ENCODE assay signal across 8 mouse cellular contexts in the genomic region with DNA sequence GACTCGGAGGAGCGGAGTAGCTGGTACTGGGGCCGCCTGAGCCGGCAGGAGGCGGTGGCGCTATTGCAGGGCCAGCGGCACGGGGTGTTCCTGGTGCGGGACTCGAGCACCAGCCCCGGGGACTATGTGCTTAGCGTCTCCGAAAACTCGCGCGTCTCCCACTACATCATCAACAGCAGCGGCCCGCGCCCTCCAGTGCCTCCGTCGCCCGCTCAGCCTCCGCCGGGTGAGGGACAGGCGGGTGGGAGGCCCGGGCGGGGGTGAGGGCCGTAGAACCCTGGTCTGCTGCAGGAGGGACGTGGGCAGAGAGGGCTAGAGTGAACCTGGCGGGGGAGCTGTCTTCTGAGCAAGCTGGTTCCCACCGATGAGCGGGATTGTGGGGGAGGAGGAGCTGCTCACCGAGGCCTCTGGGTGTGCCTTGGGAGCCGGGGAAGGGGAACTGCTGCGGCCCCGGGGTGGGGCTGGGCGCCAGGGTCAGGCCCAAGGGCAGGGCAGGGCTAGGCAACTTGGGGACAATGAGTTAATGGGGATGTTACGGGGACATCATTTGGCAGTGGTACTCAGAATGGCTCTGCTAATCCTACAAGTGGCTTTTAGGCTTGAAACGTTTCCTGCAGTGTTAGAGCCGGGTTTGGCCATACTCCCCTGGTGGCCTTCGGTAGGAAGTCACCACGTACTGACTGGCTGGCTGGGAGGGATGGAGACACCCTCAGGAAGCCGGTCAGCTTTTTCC. TPM values are rescaled to one million over a fixed set of nuclear protein-coding genes. Genes with fewer than 3 reads are reported as not detected.
DNase-seq lines count a peak whose midpoint lies in the region; ATAC-seq and TF ChIP-seq lines count a peak whose summit lies in the region.

No protein-coding gene starts in this region.

- no peaks in the 10 kb centered on the region for H3K9me3 ChIP-seq in CH12.LX (replicated peaks; ENCODE audit: low read length)
- H3K9me3 ChIP-seq in heart, embryonic 14.5 days (ENCODE audit: control insufficient read depth, low read length) = no peaks in the 10 kb centered on the region
- no peaks in the 10 kb centered on the region for H3K9me3 ChIP-seq in kidney, postnatal 0 days (replicated peaks; ENCODE audit: low read length)
- H3K9me3 ChIP-seq in neural tube, embryonic 15.5 days (replicated peaks) = no peaks in the 10 kb centered on the region

- peak overlapping the region; percentile 87 for H3K9ac ChIP-seq in CH12.LX (ENCODE audit: insufficient read depth, low read depth)
- H3K9ac ChIP-seq in heart, embryonic 14.5 days (ENCODE audit: low read length) = peak overlapping the region; percentile 99
- H3K9ac ChIP-seq in kidney, postnatal 0 days (ENCODE audit: low read depth, low read length) = peak overlapping the region; percentile 96
- H3K9ac ChIP-seq in neural tube, embryonic 15.5 days (replicated peaks) = peak overlapping the region; percentile 90

- peak overlapping the region; percentile 86 for H3K27ac ChIP-seq in CH12.LX (ENCODE audit: insufficient read depth, low read depth)
- H3K27ac ChIP-seq in heart, embryonic 14.5 days (replicated peaks in 1 of 2; ENCODE audit: control insufficient read depth in 1 of 2, insufficient read depth in 1 of 2, low read depth in 2 of 2, low read length in 2 of 2) = peak overlapping the region; percentile 90 to 97
- peak overlapping the region; percentile 98 for H3K27ac ChIP-seq in kidney, postnatal 0 days
- H3K27ac ChIP-seq in neural tube, embryonic 15.5 days (replicated peaks) = peak overlapping the region; percentile 95

- H3K4me2 ChIP-seq in CH12.LX (ENCODE audit: insufficient read depth, low read depth, poor library complexity, severe bottlenecking) = peak overlapping the region; percentile 100
- H3K4me2 ChIP-seq in heart, embryonic 14.5 days (ENCODE audit: low read length) = peak overlapping the region; percentile 71
- peak overlapping the region; percentile 62 for H3K4me2 ChIP-seq in kidney, postnatal 0 days (ENCODE audit: low read length)
- H3K4me2 ChIP-seq in neural tube, embryonic 15.5 days = peak overlapping the region; percentile 78

- dilution Hi-C loops in CH12.LX (cut with MboI; ENCODE audit: extremely low pct_ligation_motif_present, extremely low pct_unique_long_range_greater_than_20kb, low sequenced_read_pairs) = no loop called here

- no peaks in the 10 kb centered on the region for H3K27me3 ChIP-seq in CH12.LX (replicated peaks)
- no peaks in the 10 kb centered on the region for H3K27me3 ChIP-seq in heart, embryonic 14.5 days (ENCODE audit: control insufficient read depth, insufficient read depth, low read length)
- no peaks in the 10 kb centered on the region for H3K27me3 ChIP-seq in kidney, postnatal 0 days (ENCODE audit: insufficient read depth, low read length)
- no peaks in the 10 kb centered on the region for H3K27me3 ChIP-seq in neural tube, embryonic 15.5 days (replicated peaks)

- peaks cover 54% of the 10 kb centered on the region for H3K79me2 ChIP-seq in CH12.LX (replicated peaks; ENCODE audit: control insufficient read depth, extremely low read depth, insufficient read depth, poor library complexity, severe bottlenecking)

- peaks cover 8 to 34% of the 10 kb centered on the region in 2 experiments for H3K36me3 ChIP-seq in CH12.LX (replicated peaks in 1 of 2; ENCODE audit: control insufficient read depth in 1 of 2, insufficient read depth in 1 of 2, low read length in 1 of 2)
- peaks cover 16% of the 10 kb centered on the region for H3K36me3 ChIP-seq in heart, embryonic 14.5 days (ENCODE audit: control insufficient read depth, insufficient read depth, low read length)
- H3K36me3 ChIP-seq in kidney, postnatal 0 days (ENCODE audit: insufficient read depth, low read length) = 0 out of 2 replicates have a peak, but pooled peaks cover 2% of the 10 kb centered on the region
- peaks cover 4% of the 10 kb centered on the region; the same call in 1 of the 2 replicates for H3K36me3 ChIP-seq in neural tube, embryonic 15.5 days

- peak; percentile 45 to 46; a peak in 3 of 4 replicates for TF ChIP-seq CTCF in CH12.LX (conservative IDR thresholded peaks at IDR 0.05 in 1 of 2, IDR thresholded peaks at IDR 0.05 in 1 of 2; ENCODE audit: low read depth in 2 of 2, low read length in 2 of 2)
- TF ChIP-seq CTCF in kidney, postnatal 0 days (IDR thresholded peaks at IDR 0.05; ENCODE audit: low read depth) = peak; percentile 55
- TF ChIP-seq CTCF in lung, adult 2 months (IDR thresholded peaks at IDR 0.05; ENCODE audit: insufficient read depth, low read length) = peak; percentile 56

- TF ChIP-seq POLR2A in CH12.LX (IDR thresholded peaks at IDR 0.05; ENCODE audit: low read depth, low read length) = no peak
- TF ChIP-seq POLR2A in lung, adult 2 months (IDR thresholded peaks at IDR 0.05; ENCODE audit: borderline replicate concordance, extremely low read depth, low read depth, low read length) = 0 out of 2 replicates have a peak, but pooled peaks have one; percentile 15

- no peak for TF ChIP-seq EP300 in CH12.LX (IDR thresholded peaks at IDR 0.05; ENCODE audit: low read length)

- DNase-seq in CH12.LX (ENCODE audit: extremely low read depth) (peak; percentile 71), adipocyte (ENCODE audit: low spot score) (peak; percentile 69)
- peak; percentile 92 for DNase-seq in kidney, postnatal 0 days (ENCODE audit: low spot score)
- peak; percentile 72 for DNase-seq in lung, adult 2 months
- DNase-seq in urinary bladder, postnatal 36 days (ENCODE audit: low spot score in 2 of 2) = peak; percentile 60 to 61

- peak; percentile 68 for ATAC-seq in erythroblast, adult 5-6 weeks (replicated peaks; ENCODE audit: low FRiP score, poor library complexity, severe bottlenecking)
- ATAC-seq in heart, embryonic 14.5 days (ENCODE audit: insufficient number of reproducible peaks, insufficient read depth, low FRiP score, low read depth) = peak; percentile 68
- peak; percentile 70 for ATAC-seq in kidney, postnatal 0 days (replicated peaks; ENCODE audit: low FRiP score, low read depth)
- ATAC-seq in neural tube, embryonic 15.5 days (ENCODE audit: low FRiP score) = peak; percentile 79

- H3K4me1 ChIP-seq in CH12.LX (ENCODE audit: control insufficient read depth in 1 of 2, insufficient read depth in 2 of 2) = peaks cover 8 to 50% of the 10 kb centered on the region in 2 experiments
- peaks cover 3 to 17% of the 10 kb centered on the region in 2 experiments for H3K4me1 ChIP-seq in heart, embryonic 14.5 days (ENCODE audit: control insufficient read depth in 2 of 2, insufficient read depth in 2 of 2, low read length in 2 of 2)
- 0 out of 2 replicates have a peak, but pooled peaks cover 13% of the 10 kb centered on the region for H3K4me1 ChIP-seq in kidney, postnatal 0 days (replicated peaks; ENCODE audit: insufficient read depth, low read length)
- peaks cover 9% of the 10 kb centered on the region for H3K4me1 ChIP-seq in lung, adult 2 months (ENCODE audit: control insufficient read depth, insufficient read depth, low read length)
- peaks cover 30% of the 10 kb centered on the region for H3K4me1 ChIP-seq in neural tube, embryonic 15.5 days

- H3K4me3 ChIP-seq in CH12.LX (replicated peaks in 1 of 3; ENCODE audit: low read depth in 2 of 3, low read length in 2 of 3, poor library complexity in 1 of 3) = peak overlapping the region; percentile 80 to 96 (median 89)
- peak overlapping the region; percentile 88 to 98 for H3K4me3 ChIP-seq in heart, embryonic 14.5 days (ENCODE audit: control insufficient read depth in 1 of 2, insufficient read depth in 1 of 2, low read depth in 1 of 2, low read length in 2 of 2)
- H3K4me3 ChIP-seq in kidney, postnatal 0 days (replicated peaks; ENCODE audit: low read depth, low read length) = peak overlapping the region; percentile 90
- H3K4me3 ChIP-seq in lung, adult 2 months (replicated peaks; ENCODE audit: extremely low read depth, low read depth, low read length) = peak overlapping the region; percentile 94
- H3K4me3 ChIP-seq in neural tube, embryonic 15.5 days (replicated peaks) = peak overlapping the region; percentile 99

- in situ Hi-C loops in CH12.LX (cut with MboI; ENCODE audit: low pct_ligation_motif_present, low pct_unique_long_range_greater_than_20kb, low sequenced_read_pairs) = no loop called here

- TF ChIP-seq RAD21 in CH12.LX (IDR thresholded peaks at IDR 0.05; ENCODE audit: low read depth, low read length) = no peak

- under 1% methylated on average over 42 of the region's 43 CpGs for WGBS in heart, embryonic 14.5 days
- under 1% methylated on average over 43 of the region's 43 CpGs for WGBS in kidney, postnatal 0 days
- WGBS in lung, adult 2 months = under 1% methylated on average over 43 of the region's 43 CpGs
- under 1% methylated on average over 43 of the region's 43 CpGs for WGBS in neural tube, embryonic 15.5 days

RNA-seq across cellular contexts. Expression of a gene that starts 0.5 kb away (rescaled TPM):
- total RNA-seq in CH12.LX (2012; rRNA removed) (37.8 and 42.2 TPM in 2 replicates), CH12.LX (2014; rRNA removed) (39.9 and 44.3 TPM in 2 replicates)
- polyA plus RNA-seq in CH12.LX (2012; ENCODE audit: insufficient read length, low read depth) = 44.6 and 46.1 TPM in 2 replicates
- total RNA-seq in erythroblast, adult 5-6 weeks (2015; ENCODE audit: low replicate concordance) = 10.2 and 16.1 TPM in 2 replicates
- total RNA-seq in erythroblast, adult 5-6 weeks (2017; ENCODE audit: low replicate concordance) = 11.8 and 26.3 TPM in 2 replicates
- 86.0 and 88.2 TPM in 2 replicates for polyA plus RNA-seq in heart, embryonic 14.5 days (2014; fragmentation: Nextera tagmentation; extraction: Ambion mirVana)
- 106 and 112 TPM in 2 replicates for polyA plus RNA-seq in kidney, postnatal 0 days (2015; fragmentation: Nextera tagmentation; extraction: Ambion mirVana)
- 49.5 and 140 TPM in 2 replicates for polyA plus RNA-seq in lung, adult 2 months (2012; rRNA removed)
- 102 and 107 TPM in 2 replicates for polyA plus RNA-seq in neural tube, embryonic 15.5 days (2015; fragmentation: Nextera tagmentation; extraction: Ambion mirVana)

RNA-seq across cellular contexts. Expression of a gene that starts 29.3 kb away (rescaled TPM):
- total RNA-seq in CH12.LX (2012; rRNA removed) (41.1 and 47.3 TPM in 2 replicates), CH12.LX (2014; rRNA removed) (21.9 and 24.8 TPM in 2 replicates)
- polyA plus RNA-seq in CH12.LX (2012; ENCODE audit: insufficient read length, low read depth) = 46.6 and 52.0 TPM in 2 replicates
- 4.2 and 8.2 TPM in 2 replicates for total RNA-seq in erythroblast, adult 5-6 weeks (2015; ENCODE audit: low replicate concordance)
- total RNA-seq in erythroblast, adult 5-6 weeks (2017; ENCODE audit: low replicate concordance) = 6.0 and 17.1 TPM in 2 replicates
- 47.5 and 49.6 TPM in 2 replicates for polyA plus RNA-seq in heart, embryonic 14.5 days (2014; fragmentation: Nextera tagmentation; extraction: Ambion mirVana)
- polyA plus RNA-seq in kidney, postnatal 0 days (2015; fragmentation: Nextera tagmentation; extraction: Ambion mirVana) = 55.3 and 60.8 TPM in 2 replicates
- polyA plus RNA-seq in lung, adult 2 months (2012; rRNA removed) = 216 and 256 TPM in 2 replicates
- polyA plus RNA-seq in neural tube, embryonic 15.5 days (2015; fragmentation: Nextera tagmentation; extraction: Ambion mirVana) = 12.4 and 22.0 TPM in 2 replicates

RNA-seq across cellular contexts. Expression of a gene that starts 48.8 kb away (rescaled TPM):
- total RNA-seq in CH12.LX (2012; rRNA removed) = 25.5 and 31.2 TPM in 2 replicates
- total RNA-seq in CH12.LX (2014; rRNA removed) = 40.7 and 41.9 TPM in 2 replicates
- 30.5 and 35.6 TPM in 2 replicates for polyA plus RNA-seq in CH12.LX (2012; ENCODE audit: insufficient read length, low read depth)
- total RNA-seq in erythroblast, adult 5-6 weeks (2015; ENCODE audit: low replicate concordance) = 67.3 and 73.2 TPM in 2 replicates
- 50.7 and 78.4 TPM in 2 replicates for total RNA-seq in erythroblast, adult 5-6 weeks (2017; ENCODE audit: low replicate concordance)
- 29.4 and 30.7 TPM in 2 replicates for polyA plus RNA-seq in heart, embryonic 14.5 days (2014; fragmentation: Nextera tagmentation; extraction: Ambion mirVana)
- 35.9 and 38.6 TPM in 2 replicates for polyA plus RNA-seq in kidney, postnatal 0 days (2015; fragmentation: Nextera tagmentation; extraction: Ambion mirVana)
- 96.6 and 130 TPM in 2 replicates for polyA plus RNA-seq in lung, adult 2 months (2012; rRNA removed)
- polyA plus RNA-seq in neural tube, embryonic 15.5 days (2015; fragmentation: Nextera tagmentation; extraction: Ambion mirVana) = 39.0 and 39.7 TPM in 2 replicates

RNA-seq across cellular contexts. Expression of a gene that starts 53.1 kb away (rescaled TPM):
- total RNA-seq in CH12.LX (2012; rRNA removed) (348 and 421 TPM in 2 replicates), CH12.LX (2014; rRNA removed) (129 and 130 TPM in 2 replicates)
- polyA plus RNA-seq in CH12.LX (2012; ENCODE audit: insufficient read length, low read depth) = 1,436 and 1,665 TPM in 2 replicates
- total RNA-seq in erythroblast, adult 5-6 weeks (2015; ENCODE audit: low replicate concordance) = 119 and 129 TPM in 2 replicates
- 56.7 and 60.2 TPM in 2 replicates for total RNA-seq in erythroblast, adult 5-6 weeks (2017; ENCODE audit: low replicate concordance)
- polyA plus RNA-seq in heart, embryonic 14.5 days (2014; fragmentation: Nextera tagmentation; extraction: Ambion mirVana) = 712 and 732 TPM in 2 replicates
- 707 and 805 TPM in 2 replicates for polyA plus RNA-seq in kidney, postnatal 0 days (2015; fragmentation: Nextera tagmentation; extraction: Ambion mirVana)
- polyA plus RNA-seq in lung, adult 2 months (2012; rRNA removed) = 110 and 177 TPM in 2 replicates
- 1,285 and 1,371 TPM in 2 replicates for polyA plus RNA-seq in neural tube, embryonic 15.5 days (2015; fragmentation: Nextera tagmentation; extraction: Ambion mirVana)

Comparison
In these comparisons a context has a peak if more than half of its experiments do, and no peak if none do; other contexts are left out.
1. Peak in every context shown above with its lines: DNase-seq, ATAC-seq, H3K4me3 ChIP-seq and H3K27ac ChIP-seq.